Mouse (Mus musculus): ENCODE data around the gene Gm17521.
"Not testable (repeated sequence)": the region's sequence is repeated elsewhere in the genome, so short reads cannot be mapped to it uniquely, and the experiment has no call there.

Gene Gm17521

GRCm38 (mm10) chrX:123029569-123029968 lies at the start of gene Gm17521:
Gm17521 (minus strand) TSS chrX:123029669.
- DNase-seq: not testable (repeated sequence)

GRCm38 (mm10) chrX:123043956-123044355 lies 14.5 kb upstream of the Gm17521 start:
- no peak for DNase-seq

- DNase-seq: no peak
Observed at GRCm38 (mm10) chrX:123043516-123043915, 14.0 kb upstream of the Gm17521 start.

All from cerebellum, adult 11-12 months (tissue).